Mouse (Mus musculus) kidney, embryonic 14.5 days (tissue): Measurements from ENCODE around the gene Prr29. TPM values are rescaled to one million over a fixed set of nuclear protein-coding genes. Genes with fewer than 3 reads are reported as not detected.

Source experiments
- ATAC-seq: fragments of 200-750 bp; cut with Nextera tagmentation; 2 replicates; pipeline ENCODE4 v1.8.0; 2017; ENCODE audit warnings: moderate number of reproducible peaks, mild to moderate bottlenecking, moderate TSS enrichment, moderate library complexity; ENCODE audit not compliant: low FRiP score, low TSS enrichment
- H3K27ac ChIP-seq: fragments of 300-500 bp; sonication (generic); 2 replicates; pipeline ENCODE4 v1.5.1; 2014; ENCODE audit warnings: low read depth, mild to moderate bottlenecking, low read length, moderate library complexity, mixed read lengths
- H3K27me3 ChIP-seq: fragments of 300-500 bp; sonication (generic); 2 replicates; pipeline ENCODE4 v1.6.1; 2014; ENCODE audit warnings: mild to moderate bottlenecking, low read length; ENCODE audit not compliant: control insufficient read depth, insufficient read depth
- H3K36me3 ChIP-seq: fragments of 300-500 bp; sonication (generic); 2 replicates; pipeline ENCODE4 v1.6.1; 2014; ENCODE audit warnings: low read length, mixed read lengths; ENCODE audit not compliant: control insufficient read depth, insufficient read depth
- H3K4me1 ChIP-seq: fragments of 300-500 bp; sonication (generic); 2 replicates; pipeline ENCODE4 v1.6.1; 2014; ENCODE audit warnings: low read length, mixed read lengths; ENCODE audit not compliant: control insufficient read depth, insufficient read depth
- H3K4me2 ChIP-seq: fragments of 300-500 bp; sonication (generic); replicated peaks from 2 replicates; pipeline ENCODE4 v1.6.1; 2014; ENCODE audit warnings: low read depth, mild to moderate bottlenecking, low read length
- H3K4me3 ChIP-seq: fragments of 300-500 bp; sonication (generic); 2 replicates; pipeline ENCODE4 v1.5.1; 2014; ENCODE audit warnings: mild to moderate bottlenecking, low read length
- H3K9ac ChIP-seq: fragments of 300-500 bp; sonication (generic); 2 replicates; pipeline ENCODE4 v1.6.1; 2014; ENCODE audit warnings: low read depth, mild to moderate bottlenecking, low read length, moderate library complexity
- H3K9me3 ChIP-seq: fragments of 300-500 bp; sonication (generic); 2 replicates; pipeline ENCODE4 v1.6.1; 2016; ENCODE audit warnings: low read length; ENCODE audit not compliant: control insufficient read depth
- WGBS: fragments of 180-500 bp; shearing (Covaris S2); extraction: QIAGEN DNeasy Blood & Tissue Kit; methylation state at CpG from one replicate; pipeline ENCODE4 v1.1.7; 2014; 5-methylcytosine and 5-hydroxymethylcytosine counted together
- polyA plus RNA-seq: library from polyadenylated mRNA; unstranded; fragments of >200 nt; fragmentation: Nextera tagmentation; extraction: Ambion mirVana; gene quantifications from 2 replicates; pipeline ENCODE4 v1.2.1, GENCODE M21; 2014

Prr29 gene
- polyA plus RNA-seq, 1 experiment from 2014 or later: 0.46 TPM

DNA sequence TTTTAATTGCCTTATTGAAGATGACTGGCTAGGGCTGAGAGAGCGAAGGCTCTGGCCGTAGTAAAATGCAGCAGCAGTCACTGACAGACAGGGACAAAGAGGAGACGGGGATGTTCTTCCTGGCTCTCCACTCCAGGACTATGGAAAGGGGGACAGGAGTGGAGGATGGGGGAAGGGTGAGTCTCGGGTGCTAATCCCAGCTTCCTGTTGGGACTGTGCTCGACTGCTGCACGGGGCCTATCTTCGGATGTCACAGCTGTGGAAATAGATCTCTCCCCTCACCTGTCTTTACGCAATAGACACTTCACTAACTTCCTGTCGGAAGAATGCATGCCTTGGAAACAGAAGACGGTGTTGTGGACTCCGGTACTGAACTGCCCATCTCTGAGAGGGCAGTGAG is 8.7 kb downstream of the Prr29 start:
- Histone ChIP-seq H3K4me2 (no peak overlapping the region), H3K36me3 (no peaks in the 10 kb centered on the region), H3K4me3 (no peak overlapping the region), H3K27ac (no peak overlapping the region), H3K9me3 (no peaks in the 10 kb centered on the region), H3K27me3 (no peaks in the 10 kb centered on the region), H3K4me1 (0 out of 2 replicates have a peak, but pooled peaks cover 6% of the 10 kb centered on the region), H3K9ac (0 out of 2 replicates have a peak overlapping the region, but pooled peaks have one; percentile 20)
- no peak for ATAC-seq
- WGBS: 44% methylated on average over 11 of the region's 11 CpGs

DNA sequence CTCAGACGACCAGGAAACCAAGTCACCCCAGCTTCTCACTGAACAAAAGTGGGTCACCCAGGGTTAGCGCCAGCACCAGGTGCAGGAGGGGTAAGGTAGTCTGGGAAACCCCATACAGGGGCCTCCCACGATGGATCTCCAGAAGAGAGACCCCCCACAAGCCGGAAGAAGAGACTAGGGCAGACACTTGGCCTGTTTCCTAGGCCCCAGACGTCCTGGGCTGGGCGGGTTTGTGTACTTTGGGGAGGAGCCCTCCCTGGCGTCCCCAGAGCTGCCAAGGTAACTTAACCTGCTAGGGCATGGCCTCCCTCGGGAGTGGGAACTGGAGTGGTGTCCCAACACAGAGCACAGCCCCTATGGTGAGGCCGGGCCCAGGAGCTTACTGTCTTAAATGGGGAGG is 9.3 kb downstream of the Prr29 start:
- 28% methylated on average over 9 of the region's 9 CpGs for WGBS
- peak; percentile 66 for ATAC-seq

GRCm38 (mm10) chr11:106374979-106375378 is 9.7 kb downstream of the Prr29 start:
- no peak overlapping the region for H3K4me3 ChIP-seq
- no peak overlapping the region for H3K27ac ChIP-seq
- no peaks in the 10 kb centered on the region for H3K27me3 ChIP-seq
- H3K4me2 ChIP-seq: no peak overlapping the region
- no peaks in the 10 kb centered on the region for H3K36me3 ChIP-seq
- 0 out of 2 replicates have a peak, but pooled peaks cover 6% of the 10 kb centered on the region for H3K4me1 ChIP-seq
- no peaks in the 10 kb centered on the region for H3K9me3 ChIP-seq
- H3K9ac ChIP-seq: no peak overlapping the region
- 0 out of 2 replicates have a peak, but pooled peaks have one; percentile 24 for ATAC-seq
- 76% methylated on average over 5 of the region's 5 CpGs for WGBS

More for the DNA sequence above, 9.3 kb downstream of the Prr29 start:
- H3K27ac ChIP-seq: 0 out of 2 replicates have a peak overlapping the region, but pooled peaks have one; percentile 55
- H3K9me3 ChIP-seq: no peaks in the 10 kb centered on the region
- no peaks in the 10 kb centered on the region for H3K27me3 ChIP-seq
- H3K36me3 ChIP-seq: no peaks in the 10 kb centered on the region
- H3K4me2 ChIP-seq: no peak overlapping the region
- 0 out of 2 replicates have a peak, but pooled peaks cover 6% of the 10 kb centered on the region for H3K4me1 ChIP-seq
- no peak overlapping the region for H3K4me3 ChIP-seq
- no peak overlapping the region for H3K9ac ChIP-seq

DNA sequence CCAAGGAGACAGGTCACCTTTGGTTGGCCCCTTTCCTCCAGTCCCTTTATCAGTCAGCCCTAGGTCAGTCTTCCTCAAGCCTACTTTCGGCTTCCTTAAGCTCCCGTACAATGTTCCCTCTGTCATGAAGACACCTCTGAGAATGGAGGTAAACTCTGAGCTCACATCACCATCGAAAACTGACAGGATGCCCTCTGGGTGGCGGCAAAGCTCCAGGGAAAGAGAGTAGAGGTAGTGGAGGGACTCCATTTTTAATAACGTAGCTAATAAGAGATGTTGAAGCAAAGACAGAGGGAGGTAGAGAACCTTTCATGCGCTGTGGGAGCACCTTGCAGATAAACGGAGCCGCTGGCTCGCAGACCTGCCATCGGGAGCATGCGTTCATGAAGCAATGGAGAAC is 15.7 kb downstream of the Prr29 start:
- ATAC-seq: no peak
- Histone ChIP-seq H3K4me1 (no peaks in the 10 kb centered on the region), H3K4me2 (peak overlapping the region; percentile 25), H3K9ac (no peak overlapping the region; the same call in 1 of the 2 replicates), H3K9me3 (no peaks in the 10 kb centered on the region), H3K27ac (no peak overlapping the region), H3K27me3 (no peaks in the 10 kb centered on the region), H3K36me3 (no peaks in the 10 kb centered on the region), H3K4me3 (peak overlapping the region; percentile 3; the same call in 1 of the 2 replicates)
- 73% methylated on average over 11 of the region's 11 CpGs for WGBS

DNA sequence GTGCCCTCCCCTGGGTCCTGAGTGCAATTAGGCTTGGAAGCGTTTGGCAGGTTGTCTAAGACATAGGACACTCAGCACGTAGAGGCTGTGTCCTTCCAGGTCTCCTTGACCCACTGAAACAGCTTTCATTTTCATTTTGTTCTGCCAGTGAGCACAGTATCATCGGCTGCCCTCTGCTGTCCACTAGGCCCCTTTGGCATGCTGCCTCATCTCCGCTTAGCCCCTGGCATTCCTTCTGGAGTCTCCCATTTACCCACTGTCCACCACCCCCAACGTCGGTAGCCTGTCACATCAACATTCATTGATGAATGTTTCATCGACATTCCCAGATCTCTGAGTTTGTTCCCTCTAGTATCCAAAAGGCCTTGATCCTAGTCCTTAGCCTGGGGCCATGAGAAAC is 16.6 kb downstream of the Prr29 start:
- Histone ChIP-seq H3K27me3 (no peaks in the 10 kb centered on the region), H3K9ac (peak overlapping the region; percentile 37; the same call in 1 of the 2 replicates)
- ATAC-seq: no peak

DNA sequence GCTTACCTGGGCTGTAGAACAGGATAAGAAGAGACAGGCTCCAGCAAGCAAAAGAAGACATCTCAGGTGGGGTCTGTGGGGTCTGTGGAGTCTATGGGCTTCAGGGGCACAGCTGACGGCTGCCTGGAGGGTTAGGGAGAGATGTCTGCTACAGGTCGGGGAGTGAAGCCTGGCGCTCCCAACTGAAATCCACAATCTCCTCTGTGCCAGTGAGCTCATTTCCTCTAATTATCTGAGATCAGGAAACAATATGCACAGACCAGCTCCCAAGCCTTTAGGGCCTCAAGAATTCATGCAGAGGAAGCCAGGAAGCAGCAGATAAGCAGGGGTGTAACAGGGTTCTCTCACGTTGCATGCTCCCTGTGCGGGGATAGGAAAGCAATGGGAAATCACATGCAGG is 17.2 kb downstream of the Prr29 start:
- WGBS: 68% methylated on average over 5 of the region's 5 CpGs
- Histone ChIP-seq H3K4me1 (no peaks in the 10 kb centered on the region), H3K4me2 (no peak overlapping the region), H3K27me3 (no peaks in the 10 kb centered on the region), H3K9ac (peak overlapping the region; percentile 37; the same call in 1 of the 2 replicates), H3K36me3 (no peaks in the 10 kb centered on the region), H3K9me3 (no peaks in the 10 kb centered on the region), H3K4me3 (peak overlapping the region; percentile 3; the same call in 1 of the 2 replicates), H3K27ac (peak overlapping the region; percentile 63)
- ATAC-seq: peak; percentile 26; the same call in 1 of the 2 replicates

More for the DNA sequence above, 16.6 kb downstream of the Prr29 start:
- WGBS: 73% methylated on average over 7 of the region's 7 CpGs
- peak overlapping the region; percentile 25; the same call in 1 of the 2 replicates for H3K4me2 ChIP-seq
- H3K27ac ChIP-seq: peak overlapping the region; percentile 63; the same call in 1 of the 2 replicates
- H3K36me3 ChIP-seq: no peaks in the 10 kb centered on the region
- no peaks in the 10 kb centered on the region for H3K4me1 ChIP-seq
- no peaks in the 10 kb centered on the region for H3K9me3 ChIP-seq
- H3K4me3 ChIP-seq: peak overlapping the region; percentile 3; the same call in 1 of the 2 replicates

DNA sequence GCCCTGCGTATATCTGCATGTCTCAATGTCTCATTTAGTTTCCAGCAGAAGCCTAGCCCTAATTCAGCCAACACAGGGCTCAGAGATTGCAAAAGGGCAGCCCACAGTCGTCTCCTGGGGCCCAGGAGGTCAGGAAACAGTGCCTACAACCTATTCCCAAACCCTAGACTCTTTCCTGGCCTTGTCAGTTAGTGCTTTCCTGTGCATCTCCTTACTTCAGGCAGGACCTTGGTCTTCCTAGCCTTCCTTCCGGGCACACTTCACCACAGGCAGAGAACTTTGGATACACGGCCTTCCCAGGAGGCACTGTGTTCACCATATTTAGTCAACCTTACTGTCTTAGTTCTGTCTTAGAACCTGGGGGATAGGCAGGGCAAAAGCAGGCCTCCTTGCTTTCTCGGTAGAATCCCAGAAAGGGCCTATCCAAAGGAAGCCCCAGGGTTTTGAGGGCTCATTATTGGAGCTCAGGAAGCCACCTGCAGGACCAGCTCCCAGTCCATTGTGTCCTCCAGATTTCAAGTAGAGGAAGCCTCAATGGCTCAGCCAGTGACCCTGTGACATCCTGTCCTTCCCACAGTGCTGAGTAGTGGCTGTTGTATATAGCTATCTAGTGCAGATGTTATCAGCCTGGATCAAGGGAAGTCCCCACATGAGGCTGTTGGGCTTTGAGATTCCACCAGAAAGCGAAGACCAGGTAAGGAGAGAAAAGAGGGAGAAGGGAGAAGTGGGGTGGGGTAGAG is 17.9 kb downstream of the Prr29 start:
- no peaks in the 10 kb centered on the region for H3K27me3 ChIP-seq
- 76% methylated on average over 6 of the region's 6 CpGs for WGBS

GRCm38 (mm10) chr11:106386409-106386808 is 21.1 kb downstream of the Prr29 start:
- no peaks in the 10 kb centered on the region for H3K9me3 ChIP-seq
- H3K4me1 ChIP-seq: peaks cover 8% of the 10 kb centered on the region; the same call in 1 of the 2 replicates
- no peak for ATAC-seq
- H3K4me3 ChIP-seq: no peak overlapping the region
- 91% methylated on average over 3 of the region's 3 CpGs for WGBS
- no peaks in the 10 kb centered on the region for H3K27me3 ChIP-seq
- no peak overlapping the region for H3K9ac ChIP-seq
- H3K4me2 ChIP-seq: no peak overlapping the region
- H3K27ac ChIP-seq: no peak overlapping the region
- no peaks in the 10 kb centered on the region for H3K36me3 ChIP-seq

More for the DNA sequence above, 17.9 kb downstream of the Prr29 start:
- Histone ChIP-seq H3K4me3 (no peak overlapping the region), H3K9ac (no peak overlapping the region), H3K4me2 (no peak overlapping the region), H3K27ac (peak overlapping the region; percentile 63), H3K9me3 (no peaks in the 10 kb centered on the region), H3K36me3 (no peaks in the 10 kb centered on the region), H3K4me1 (no peaks in the 10 kb centered on the region)
- ATAC-seq: no peak

DNA sequence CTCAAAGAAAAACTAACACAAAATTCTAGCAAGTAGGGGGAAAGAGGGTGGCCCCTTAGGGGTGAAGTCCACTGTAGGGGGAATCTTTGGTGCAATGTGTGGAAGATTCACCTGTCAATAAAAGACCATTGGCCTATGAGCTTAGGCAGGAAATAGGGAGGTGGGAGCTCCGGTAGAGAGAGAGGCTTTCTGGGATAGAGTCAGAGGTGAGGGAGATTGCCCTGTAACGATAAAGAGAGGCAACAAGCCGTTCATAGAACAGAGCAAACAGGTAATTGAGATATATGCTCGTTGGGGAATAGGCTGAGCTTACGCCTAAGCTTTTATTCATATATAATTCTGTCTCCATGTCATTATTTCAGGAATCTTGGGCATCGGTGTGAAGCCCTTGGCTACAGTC is 21.7 kb downstream of the Prr29 start:
- ATAC-seq: no peak
- Histone ChIP-seq H3K27ac (no peak overlapping the region), H3K36me3 (no peaks in the 10 kb centered on the region), H3K4me3 (no peak overlapping the region), H3K4me1 (peaks cover 8% of the 10 kb centered on the region; the same call in 1 of the 2 replicates), H3K4me2 (no peak overlapping the region), H3K9me3 (no peaks in the 10 kb centered on the region), H3K27me3 (no peaks in the 10 kb centered on the region), H3K9ac (no peak overlapping the region)
- WGBS: 73% methylated on average over 6 of the region's 6 CpGs
